17 mouse cellular contexts compared by ENCODE assay signal in the genomic region with DNA sequence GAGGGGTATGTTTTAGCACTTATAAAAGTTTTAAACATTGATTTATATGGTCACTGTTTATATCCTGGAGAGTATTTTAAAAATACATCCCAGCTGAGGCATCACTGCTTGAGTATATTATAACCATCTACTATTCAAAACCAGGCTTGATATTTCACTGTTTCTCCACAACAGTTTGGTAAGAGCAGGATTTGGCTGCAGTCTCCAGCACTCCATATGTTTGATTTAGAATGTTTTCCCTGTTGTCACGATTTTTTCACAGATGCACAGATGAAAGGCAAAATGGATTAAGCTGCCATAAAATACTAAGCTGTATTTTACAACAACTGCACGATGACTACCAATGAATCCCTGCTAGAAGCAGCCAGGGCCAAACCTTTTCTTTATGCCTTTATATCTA.
DNase-seq lines count a peak whose midpoint lies in the region; TF ChIP-seq lines count a peak whose summit lies in the region.
"Had no signal": no experiment of that assay in that cellular context is flagged by ENCODE, and none has a peak within 500 bp of the region (broad histone marks: within the 10 kb centered on the region; RNA-seq: fewer than 3 reads in every experiment).

No protein-coding gene starts in this region.

- no peak for TF ChIP-seq CTCF in thymus, adult 2 months (IDR thresholded peaks at IDR 0.05; ENCODE audit: borderline replicate concordance, control insufficient read depth, extremely low read depth, insufficient read depth, low read length, poor library complexity)

- WGBS in thymus, adult 2 months = 75% methylated on average over 2 of the region's 2 CpGs

- H3K36me3 ChIP-seq in thymus, adult 2 months (ENCODE audit: control insufficient read depth, insufficient read depth, low read length) = no peaks in the 10 kb centered on the region
- H3K36me3 ChIP-seq: heart, embryonic 10.5 days; hindbrain, embryonic 15.5 days; lung, embryonic 15.5 days; neural tube, embryonic 13.5 days had no signal

- no peak for TF ChIP-seq POLR2A in thymus, adult 2 months (IDR thresholded peaks at IDR 0.05; ENCODE audit: control insufficient read depth, extremely low read depth, insufficient read depth, low read length, poor library complexity)

- no peak overlapping the region for H3K27ac ChIP-seq in thymus, adult 2 months (ENCODE audit: control insufficient read depth, insufficient read depth, low read length)
- H3K27ac ChIP-seq: heart, embryonic 10.5 days; hindbrain, embryonic 15.5 days; lung, embryonic 15.5 days; neural tube, embryonic 13.5 days had no signal

- no peaks in the 10 kb centered on the region for H3K27me3 ChIP-seq in thymus, adult 2 months (ENCODE audit: control insufficient read depth, insufficient read depth, low read length)
- H3K27me3 ChIP-seq: hindbrain, embryonic 15.5 days; lung, embryonic 15.5 days; megakaryocyte, embryonic 14.5 days; neural tube, embryonic 13.5 days had no signal

- no peak overlapping the region for H3K4me3 ChIP-seq in thymus, adult 2 months (ENCODE audit: control insufficient read depth, insufficient read depth, low read length)
- H3K4me3 ChIP-seq: erythroblast, embryonic 14.5 days; heart, embryonic 10.5 days; hindbrain, embryonic 15.5 days; lung, embryonic 15.5 days; megakaryocyte, embryonic 14.5 days; neural tube, embryonic 13.5 days had no signal

- DNase-seq in layer of hippocampus, adult 11-12 months (ENCODE audit: low spot score) = peak; percentile 52
- DNase-seq in layer of hippocampus, postnatal 25 days (ENCODE audit: extremely low spot score in 1 of 2, low spot score in 1 of 2) = no peak
- DNase-seq in frontal cortex, adult 2 months (ENCODE audit: extremely low spot score in 1 of 2, low spot score in 1 of 2) = peak; percentile 19 to 71
- DNase-seq in layer of hippocampus, postnatal 36 days = peak; percentile 11 to 24
- DNase-seq in right cerebral cortex, postnatal 4 days = peak; percentile 2
- DNase-seq in cerebellum, postnatal 4 days (ENCODE audit: low spot score in 2 of 2) = no peak
- no peak for DNase-seq in thymus, adult 2 months
- DNase-seq: cerebellum, adult 8-10 months; gastrocnemius, postnatal 14 days; kidney, adult 11 months; kidney, postnatal 14 days had no signal

- no peaks in the 10 kb centered on the region for H3K4me1 ChIP-seq in thymus, adult 2 months (replicated peaks; ENCODE audit: control insufficient read depth, insufficient read depth, low read length)
- H3K4me1 ChIP-seq: heart, embryonic 10.5 days; hindbrain, embryonic 15.5 days; lung, embryonic 15.5 days; megakaryocyte, embryonic 14.5 days; neural tube, embryonic 13.5 days had no signal

Comparison
In these comparisons a context has a peak if more than half of its experiments do, and no peak if none do; other contexts are left out.
1. DNase-seq: peak in layer of hippocampus, adult 11-12 months (single experiment), frontal cortex, adult 2 months (2 of 2), layer of hippocampus, postnatal 36 days (2 of 2) and right cerebral cortex, postnatal 4 days (single experiment); none in layer of hippocampus, postnatal 25 days (0 of 2), cerebellum, postnatal 4 days (0 of 2) and thymus, adult 2 months (single experiment).